Mouse (Mus musculus) lung, embryonic 15.5 days (tissue): ENCODE results near the gene Kcnq1. TPM values are rescaled to one million over a fixed set of nuclear protein-coding genes. Genes with fewer than 3 reads are reported as not detected.

Experiments used
- ATAC-seq: fragments of 200-750 bp; cut with Nextera tagmentation; 2 replicates; pipeline ENCODE4 v1.8.0; 2017; ENCODE audit warnings: moderate number of reproducible peaks, borderline replicate concordance; ENCODE audit not compliant: low FRiP score, low TSS enrichment; ENCODE audit errors: extremely low read depth
- H3K27ac ChIP-seq: fragments of 300-500 bp; sonication (generic); 2 replicates; pipeline ENCODE4 v1.5.1; 2015; ENCODE audit warnings: moderate library complexity, mild to moderate bottlenecking, inconsistent platforms
- H3K27me3 ChIP-seq: fragments of 300-500 bp; sonication (generic); 2 replicates; pipeline ENCODE4 v1.6.1; 2015; ENCODE audit warnings: inconsistent platforms
- H3K36me3 ChIP-seq: fragments of 300-500 bp; sonication (generic); 2 replicates; pipeline ENCODE4 v1.6.1; 2015; ENCODE audit warnings: inconsistent platforms
- H3K4me1 ChIP-seq: fragments of 300-500 bp; sonication (generic); 2 replicates; pipeline ENCODE4 v1.6.1; 2015; ENCODE audit warnings: inconsistent platforms
- H3K4me2 ChIP-seq: fragments of 300-500 bp; sonication (generic); 2 replicates; pipeline ENCODE4 v1.6.1; 2015; ENCODE audit warnings: inconsistent platforms, mild to moderate bottlenecking, moderate library complexity
- H3K4me3 ChIP-seq: fragments of 300-500 bp; sonication (generic); 2 replicates; pipeline ENCODE4 v1.5.1; 2015; ENCODE audit warnings: mild to moderate bottlenecking, inconsistent platforms
- H3K9ac ChIP-seq: fragments of 300-500 bp; sonication (generic); 2 replicates; pipeline ENCODE4 v1.6.1; 2015; ENCODE audit warnings: inconsistent platforms
- H3K9me3 ChIP-seq: fragments of 300-500 bp; sonication (generic); 2 replicates; pipeline ENCODE4 v1.6.1; 2016; ENCODE audit warnings: inconsistent platforms
- WGBS: fragments of 180-500 bp; shearing (Covaris S2); methylation state at CpG from one replicate; pipeline ENCODE4 v1.1.7; 2015; 5-methylcytosine and 5-hydroxymethylcytosine counted together
- polyA plus RNA-seq: library from polyadenylated mRNA; unstranded; fragments of >200 nt; fragmentation: Nextera tagmentation; extraction: Ambion mirVana; gene quantifications from 2 replicates; pipeline ENCODE4 v1.2.1, GENCODE M21; 2015

The Kcnq1 gene
- polyA plus RNA-seq, 1 experiment from 2014 or later, result 6.0 TPM

DNA sequence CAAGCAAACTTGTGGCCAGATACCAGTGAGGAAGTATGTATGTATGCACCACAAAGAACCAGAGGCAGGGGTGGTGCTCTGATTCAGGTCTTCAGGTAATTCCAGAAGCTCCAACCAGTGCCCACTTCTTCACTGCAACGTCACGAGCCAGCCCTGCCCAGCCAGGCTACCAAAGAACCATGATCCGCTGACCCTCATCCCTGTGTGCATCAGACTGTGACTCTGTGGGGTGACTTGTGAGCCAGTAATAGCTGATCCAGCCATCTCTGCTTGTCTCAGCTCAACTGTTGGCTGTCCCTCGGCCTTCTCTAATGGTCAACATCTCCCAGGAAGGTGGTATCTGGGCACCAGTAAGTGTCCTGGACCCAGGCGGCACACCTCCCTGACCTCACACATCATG lies 197.4 kb downstream of the Kcnq1 start:
- WGBS, result 90% methylated on average over 5 of the region's 5 CpGs

GRCm38 (mm10) chr7:143305808-143306207 lies 199.6 kb downstream of the Kcnq1 start:
- no peak overlapping the region for H3K9ac ChIP-seq
- WGBS, result 25% methylated on average over 10 of the region's 10 CpGs
- no peaks in the 10 kb centered on the region for H3K36me3 ChIP-seq
- 0 out of 2 replicates have a peak overlapping the region, but pooled peaks have one; percentile 15 for H3K27ac ChIP-seq
- H3K4me3 ChIP-seq, result no peak overlapping the region
- H3K4me2 ChIP-seq, result no peak overlapping the region
- peaks cover 32% of the 10 kb centered on the region for H3K4me1 ChIP-seq
- H3K9me3 ChIP-seq, result no peaks in the 10 kb centered on the region
- no peaks in the 10 kb centered on the region for H3K27me3 ChIP-seq
- ATAC-seq, result peak; percentile 46; the same call in 1 of the 2 replicates

More for the DNA sequence above, 197.4 kb downstream of the Kcnq1 start:
- ATAC-seq, result no peak
- Histone ChIP-seq H3K27me3 (no peaks in the 10 kb centered on the region), H3K4me2 (no peak overlapping the region), H3K9ac (no peak overlapping the region), H3K4me1 (peaks cover 27% of the 10 kb centered on the region), H3K36me3 (no peaks in the 10 kb centered on the region), H3K9me3 (no peaks in the 10 kb centered on the region), H3K4me3 (no peak overlapping the region), H3K27ac (no peak overlapping the region)

- H3K36me3 ChIP-seq, result no peaks in the 10 kb centered on the region
- H3K27me3 ChIP-seq, result no peaks in the 10 kb centered on the region
- peaks cover 32% of the 10 kb centered on the region for H3K4me1 ChIP-seq
- no peak overlapping the region for H3K9ac ChIP-seq
- H3K27ac ChIP-seq, result no peak overlapping the region
- WGBS, result 89% methylated on average over 1 of the region's 1 CpGs
- no peak for ATAC-seq
- H3K4me2 ChIP-seq, result no peak overlapping the region
- H3K4me3 ChIP-seq, result no peak overlapping the region
- H3K9me3 ChIP-seq, result no peaks in the 10 kb centered on the region
Measured at GRCm38 (mm10) chr7:143308001-143308400, 201.8 kb downstream of the Kcnq1 start.

DNA sequence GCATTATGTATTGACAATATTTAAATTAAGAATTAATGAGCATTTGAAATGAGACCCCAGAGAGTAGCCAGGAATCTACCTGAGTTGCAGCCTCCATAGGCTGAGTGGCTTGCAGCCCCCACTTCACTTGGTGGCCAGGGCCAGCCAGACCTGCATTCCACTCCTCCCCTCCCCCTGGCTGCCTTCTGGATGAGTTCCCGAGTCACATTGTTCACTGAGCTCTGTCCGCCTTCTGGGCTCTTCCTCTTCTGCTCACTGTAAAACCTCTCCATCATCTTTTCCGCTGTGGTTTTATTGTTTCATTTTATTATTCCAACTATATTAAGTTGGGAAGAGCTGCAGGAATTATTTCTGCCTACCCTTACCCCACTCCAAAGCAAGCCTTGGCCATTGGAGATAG lies 204.1 kb downstream of the Kcnq1 start:
- no peaks in the 10 kb centered on the region for H3K9me3 ChIP-seq
- H3K4me3 ChIP-seq, result no peak overlapping the region
- no peaks in the 10 kb centered on the region for H3K27me3 ChIP-seq
- no peak overlapping the region for H3K4me2 ChIP-seq
- H3K4me1 ChIP-seq, result peaks cover 55% of the 10 kb centered on the region
- 26% methylated on average over 3 of the region's 3 CpGs for WGBS
- no peaks in the 10 kb centered on the region for H3K36me3 ChIP-seq
- no peak overlapping the region for H3K9ac ChIP-seq
- ATAC-seq, result no peak
- H3K27ac ChIP-seq, result 0 out of 2 replicates have a peak overlapping the region, but pooled peaks have one; percentile 17

GRCm38 (mm10) chr7:143310847-143311246 lies 204.7 kb downstream of the Kcnq1 start:
- Histone ChIP-seq H3K4me2 (no peak overlapping the region), H3K4me1 (peaks cover 51% of the 10 kb centered on the region), H3K27me3 (no peaks in the 10 kb centered on the region), H3K9me3 (no peaks in the 10 kb centered on the region), H3K4me3 (no peak overlapping the region), H3K27ac (0 out of 2 replicates have a peak overlapping the region, but pooled peaks have one; percentile 17), H3K36me3 (no peaks in the 10 kb centered on the region), H3K9ac (no peak overlapping the region)
- ATAC-seq, result no peak
- WGBS, result 72% methylated on average over 8 of the region's 8 CpGs

- H3K27ac ChIP-seq, result no peak overlapping the region
- H3K4me3 ChIP-seq, result no peak overlapping the region
- no peak overlapping the region for H3K9ac ChIP-seq
- H3K36me3 ChIP-seq, result no peaks in the 10 kb centered on the region
- H3K4me1 ChIP-seq, result peaks cover 48% of the 10 kb centered on the region
- 86% methylated on average over 7 of the region's 7 CpGs for WGBS
- no peaks in the 10 kb centered on the region for H3K9me3 ChIP-seq
- no peak for ATAC-seq
- H3K4me2 ChIP-seq, result no peak overlapping the region
- no peaks in the 10 kb centered on the region for H3K27me3 ChIP-seq
Measured at GRCm38 (mm10) chr7:143311471-143311870, 205.3 kb downstream of the Kcnq1 start.

GRCm38 (mm10) chr7:143313572-143314319 lies 207.6 kb downstream of the Kcnq1 start:
- Histone ChIP-seq H3K4me2 (peak overlapping the region; percentile 10; the same call in 1 of the 2 replicates), H3K9me3 (no peaks in the 10 kb centered on the region), H3K36me3 (no peaks in the 10 kb centered on the region), H3K9ac (no peak overlapping the region), H3K27me3 (no peaks in the 10 kb centered on the region), H3K27ac (peak overlapping the region; percentile 94), H3K4me1 (peaks cover 48% of the 10 kb centered on the region), H3K4me3 (no peak overlapping the region)
- 31% methylated on average over 11 of the region's 11 CpGs for WGBS
- peak; percentile 79; the same call in 1 of the 2 replicates for ATAC-seq

GRCm38 (mm10) chr7:143318512-143318911 lies 212.3 kb downstream of the Kcnq1 start:
- H3K27ac ChIP-seq, result no peak overlapping the region
- H3K4me1 ChIP-seq, result peaks cover 34% of the 10 kb centered on the region
- no peak overlapping the region for H3K4me2 ChIP-seq
- H3K4me3 ChIP-seq, result no peak overlapping the region
- ATAC-seq, result no peak
- no peaks in the 10 kb centered on the region for H3K9me3 ChIP-seq
- no peaks in the 10 kb centered on the region for H3K36me3 ChIP-seq
- H3K9ac ChIP-seq, result no peak overlapping the region
- no peaks in the 10 kb centered on the region for H3K27me3 ChIP-seq
- 45% methylated on average over 5 of the region's 5 CpGs for whole genome bisulfite sequencing

DNA sequence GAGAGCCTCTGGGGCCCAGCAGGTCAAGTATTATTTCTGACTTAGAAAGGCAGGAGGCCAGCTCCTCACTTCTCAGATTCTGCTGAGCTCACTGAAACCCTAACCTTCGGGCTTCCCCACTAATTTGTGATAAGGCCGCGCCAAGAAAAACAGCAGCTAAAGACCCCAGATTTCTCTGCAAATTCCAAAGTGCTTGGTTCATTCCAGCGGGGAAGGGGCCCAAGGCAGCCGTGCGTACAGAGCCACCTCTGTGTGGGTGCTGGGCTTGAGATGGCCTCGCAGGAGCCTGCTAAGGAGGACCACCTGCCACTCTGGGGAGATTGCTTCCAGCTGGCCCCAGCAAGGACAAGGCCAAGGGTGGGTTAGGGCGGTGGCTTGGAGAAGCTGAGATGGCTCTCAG lies 214.2 kb downstream of the Kcnq1 start:
- Histone ChIP-seq H3K4me1 (peaks cover 15% of the 10 kb centered on the region), H3K9me3 (no peaks in the 10 kb centered on the region), H3K27me3 (no peaks in the 10 kb centered on the region), H3K4me3 (no peak overlapping the region), H3K4me2 (no peak overlapping the region), H3K9ac (no peak overlapping the region), H3K36me3 (no peaks in the 10 kb centered on the region), H3K27ac (peak overlapping the region; percentile 62)
- 24% methylated on average over 8 of the region's 8 CpGs for WGBS
- ATAC-seq, result peak; percentile 50; the same call in 1 of the 2 replicates

- no peak overlapping the region for H3K27ac ChIP-seq
- peaks cover 11% of the 10 kb centered on the region for H3K4me1 ChIP-seq
- no peak overlapping the region for H3K4me2 ChIP-seq
- no peaks in the 10 kb centered on the region for H3K9me3 ChIP-seq
- H3K4me3 ChIP-seq, result no peak overlapping the region
- no peak overlapping the region for H3K9ac ChIP-seq
- 69% methylated on average over 16 of the region's 16 CpGs for WGBS
- no peak for ATAC-seq
- H3K27me3 ChIP-seq, result no peaks in the 10 kb centered on the region
- H3K36me3 ChIP-seq, result no peaks in the 10 kb centered on the region
Measured at GRCm38 (mm10) chr7:143325051-143325450, 218.9 kb downstream of the Kcnq1 start.

- no peaks in the 10 kb centered on the region for H3K9me3 ChIP-seq
- 72% methylated on average over 18 of the region's 18 CpGs for WGBS
- no peak overlapping the region for H3K4me3 ChIP-seq
- H3K27ac ChIP-seq, result no peak overlapping the region
- ATAC-seq, result no peak
- H3K4me2 ChIP-seq, result no peak overlapping the region
- no peaks in the 10 kb centered on the region for H3K27me3 ChIP-seq
- H3K9ac ChIP-seq, result no peak overlapping the region
- no peaks in the 10 kb centered on the region for H3K36me3 ChIP-seq
- H3K4me1 ChIP-seq, result peaks cover 14% of the 10 kb centered on the region
Measured at GRCm38 (mm10) chr7:143328185-143328915, 222.2 kb downstream of the Kcnq1 start.
